Mouse (Mus musculus): ENCODE measurements around the gene Dnaja4.
"Not testable (repeated sequence)": the region's sequence is repeated elsewhere in the genome, so short reads cannot be mapped to it uniquely, and the experiment has no call there.

The Dnaja4 gene

GRCm38 (mm10) chr9:54698318-54699086 lies at the start of gene Dnaja4:
Gene Dnaja4, plus strand, starts transcription at chr9:54698873.
- in situ Hi-C loops (cut with MboI), result no loop called here

DNA sequence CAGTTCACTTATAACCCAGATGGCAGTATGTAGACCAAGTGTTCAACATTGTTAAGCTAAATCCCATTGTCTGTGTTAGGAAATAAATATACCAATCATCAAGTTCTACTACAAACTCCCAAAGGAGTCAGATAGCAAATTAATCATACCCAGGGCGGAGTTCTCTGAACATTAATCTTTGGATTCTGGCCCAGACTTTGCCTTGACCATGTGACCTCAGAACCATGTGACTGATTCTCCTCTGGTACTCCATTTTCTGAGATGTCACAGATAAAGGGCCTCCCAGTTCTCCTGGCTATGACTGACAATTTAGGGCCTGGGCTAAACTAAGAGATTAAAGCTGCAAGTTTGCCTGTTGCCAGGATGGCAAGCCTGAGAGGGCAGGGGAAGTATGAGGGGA lies 49.3 kb upstream of the Dnaja4 start:
- in situ Hi-C loops (cut with MboI), result no loop called here

- in situ Hi-C loops (cut with MboI), result no loop called here
Observed at GRCm38 (mm10) chr9:54652778-54653177, 45.9 kb upstream of the Dnaja4 start.

DNA sequence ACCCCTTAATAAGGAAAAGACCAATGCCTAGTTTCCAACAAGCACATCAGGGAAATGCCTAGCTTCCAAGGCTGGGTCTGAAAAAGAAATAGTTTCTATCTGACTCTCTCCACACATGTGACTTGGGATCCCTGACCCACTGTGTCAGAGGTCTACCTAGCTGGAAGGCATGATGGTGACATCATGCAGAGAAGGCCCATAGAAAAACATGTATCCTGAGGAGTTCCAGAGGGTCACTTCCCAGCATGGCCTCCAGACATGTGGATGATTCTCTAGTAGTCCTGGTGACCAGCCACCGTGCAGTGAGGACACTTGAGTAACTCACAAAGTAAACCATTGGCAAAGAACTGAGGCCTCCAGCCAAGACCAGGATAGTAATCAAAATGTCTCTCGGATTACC lies 42.8 kb upstream of the Dnaja4 start:
- in situ Hi-C loops (cut with MboI), result no loop called here

DNA sequence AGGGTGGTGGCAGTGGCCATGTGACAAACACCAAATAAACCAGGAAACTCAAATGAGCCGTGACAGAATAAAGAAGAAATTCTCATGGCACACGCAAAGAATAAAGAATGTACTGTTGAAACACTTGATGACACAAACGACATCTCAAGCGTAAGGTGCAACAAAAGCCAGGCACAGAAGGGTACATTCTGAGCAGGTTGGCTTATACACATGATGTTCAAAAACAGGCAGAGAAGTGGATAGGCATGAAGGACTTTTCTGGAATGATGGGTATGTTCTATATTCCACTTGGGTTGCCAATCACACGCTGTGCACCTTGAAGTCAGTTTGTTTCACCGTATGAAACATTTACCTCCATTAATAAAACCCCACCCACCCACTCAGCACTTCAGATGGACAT lies 42.3 kb upstream of the Dnaja4 start:
- in situ Hi-C loops (cut with MboI), result no loop called here

GRCm38 (mm10) chr9:54658773-54659172 lies 39.9 kb upstream of the Dnaja4 start:
- in situ Hi-C loops (cut with MboI), result no loop called here

DNA sequence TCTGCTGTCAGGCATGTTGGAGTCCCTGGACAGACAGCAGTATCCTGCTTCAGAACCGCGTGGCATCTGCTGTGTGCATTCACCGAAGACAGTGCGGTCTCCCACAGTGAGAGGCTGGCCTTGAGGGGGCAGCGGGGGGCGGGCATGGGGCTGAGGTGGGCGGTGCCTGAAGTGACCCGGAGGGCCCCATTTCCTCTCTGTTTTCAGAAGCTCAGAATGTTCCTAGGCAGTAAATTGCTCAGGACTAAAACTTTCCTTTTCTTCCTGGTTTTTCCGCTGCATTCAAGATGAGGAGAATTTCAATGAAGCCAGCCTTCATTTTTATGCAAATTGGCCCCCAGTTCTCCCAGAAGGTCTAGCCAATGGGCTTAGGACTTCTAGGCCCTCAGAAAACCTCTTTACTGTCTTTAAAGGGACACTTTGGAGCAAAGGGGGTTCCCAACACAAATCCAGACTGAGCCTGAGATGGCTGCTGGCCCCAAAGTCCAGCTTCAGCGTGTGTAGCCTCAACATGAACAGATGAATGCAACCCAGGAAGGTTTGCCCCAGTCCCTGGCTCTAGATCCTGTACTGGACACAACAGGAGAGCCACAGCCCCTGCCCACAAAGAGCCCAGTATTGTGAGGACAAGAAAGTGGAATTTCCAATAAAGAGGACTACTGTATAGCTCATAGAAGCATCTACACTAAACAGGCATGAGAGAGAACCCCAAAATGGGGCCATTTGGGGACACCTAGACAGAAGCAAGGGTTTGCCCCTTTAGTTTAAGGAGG lies 36.9 kb upstream of the Dnaja4 start, which contains the start of gene Acsbg1:
Acsbg1 (minus strand) TSS at position 266 of the 773 bp plus-strand sequence.
- in situ Hi-C loops (cut with MboI), result no loop called here

DNA sequence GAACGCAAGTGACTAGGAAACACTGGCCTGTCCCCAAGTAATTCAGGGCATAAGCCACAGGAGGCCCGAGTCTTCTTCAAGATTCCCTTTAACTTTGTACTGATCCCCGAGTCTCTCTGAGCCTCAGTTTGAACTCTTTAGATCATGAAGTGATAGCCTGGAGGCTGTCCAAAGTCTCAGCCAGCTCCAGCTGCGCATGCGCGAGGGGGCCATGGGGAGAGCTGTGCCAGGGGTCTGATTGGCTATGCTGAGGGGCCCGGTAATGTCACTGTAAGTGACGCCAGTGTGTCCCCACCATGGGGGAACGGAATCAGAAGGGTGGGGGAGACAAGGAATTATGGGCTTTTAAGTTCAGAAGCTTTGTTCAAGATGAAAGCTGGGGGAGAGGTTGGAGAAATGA lies 34.3 kb upstream of the Dnaja4 start:
- in situ Hi-C loops (cut with MboI), result no loop called here

DNA sequence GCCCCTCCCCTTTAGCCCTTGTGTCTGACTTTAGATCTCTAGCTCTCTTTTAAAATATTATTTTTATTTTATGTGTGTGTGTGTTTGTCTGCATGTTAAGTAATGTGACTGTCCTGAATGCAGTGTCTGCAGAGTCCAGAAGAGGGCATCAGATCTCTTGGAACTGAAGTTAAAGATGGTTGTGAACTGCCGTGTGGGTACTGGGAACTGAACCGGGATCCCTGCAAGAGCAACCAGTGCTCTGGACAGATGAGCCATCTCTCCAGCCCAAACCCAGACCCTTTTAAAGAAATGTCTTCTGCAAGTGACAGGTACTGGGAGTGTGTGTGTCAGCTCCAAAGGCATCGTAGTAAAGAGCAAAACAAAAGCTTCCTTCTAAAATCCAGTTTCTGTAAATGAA lies 32.6 kb upstream of the Dnaja4 start:
- in situ Hi-C loops (cut with MboI), result no loop called here

GRCm38 (mm10) chr9:54668455-54668854 lies 30.2 kb upstream of the Dnaja4 start:
- in situ Hi-C loops (cut with MboI), result no loop called here

DNA sequence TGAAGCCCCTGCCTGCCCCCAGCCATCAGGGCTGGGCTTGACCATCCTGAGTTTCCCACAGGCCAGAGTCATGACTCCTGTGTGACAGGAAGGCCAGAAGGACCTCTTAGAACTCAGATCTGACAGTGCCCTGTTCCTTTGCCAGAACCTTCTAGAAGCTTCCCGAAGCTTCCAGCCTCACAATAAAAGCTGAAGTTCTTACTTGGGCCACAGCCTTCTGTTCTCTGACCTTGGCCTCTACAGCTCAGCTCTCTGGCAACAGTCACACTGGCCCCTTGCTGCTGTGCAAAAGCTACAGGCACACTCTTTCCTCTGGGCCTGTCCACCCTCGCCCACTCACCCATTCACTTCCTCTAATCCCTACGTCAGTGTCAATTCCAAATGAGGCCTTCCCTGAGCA lies 26.7 kb upstream of the Dnaja4 start:
- in situ Hi-C loops (cut with MboI), result no loop called here

DNA sequence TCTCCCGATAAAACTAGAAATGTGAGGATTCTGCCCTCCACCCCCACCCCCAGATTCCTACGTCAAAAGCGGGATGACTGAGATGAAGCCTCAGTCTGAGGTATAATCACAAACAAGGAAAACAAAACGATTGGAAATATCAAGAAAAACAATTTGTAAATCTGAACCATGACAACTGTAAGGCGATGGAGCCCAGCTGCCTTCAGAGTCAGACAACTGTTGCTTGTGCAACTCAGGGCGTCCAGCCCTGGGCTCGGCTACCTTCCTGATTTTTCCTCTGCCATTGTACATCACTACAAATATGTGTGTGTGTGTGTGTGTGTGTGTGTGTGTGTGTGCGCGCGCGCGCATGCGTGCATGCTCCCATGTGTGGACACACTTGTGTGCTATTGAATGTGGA lies 24.8 kb upstream of the Dnaja4 start:
- in situ Hi-C loops (cut with MboI), result no loop called here

DNA sequence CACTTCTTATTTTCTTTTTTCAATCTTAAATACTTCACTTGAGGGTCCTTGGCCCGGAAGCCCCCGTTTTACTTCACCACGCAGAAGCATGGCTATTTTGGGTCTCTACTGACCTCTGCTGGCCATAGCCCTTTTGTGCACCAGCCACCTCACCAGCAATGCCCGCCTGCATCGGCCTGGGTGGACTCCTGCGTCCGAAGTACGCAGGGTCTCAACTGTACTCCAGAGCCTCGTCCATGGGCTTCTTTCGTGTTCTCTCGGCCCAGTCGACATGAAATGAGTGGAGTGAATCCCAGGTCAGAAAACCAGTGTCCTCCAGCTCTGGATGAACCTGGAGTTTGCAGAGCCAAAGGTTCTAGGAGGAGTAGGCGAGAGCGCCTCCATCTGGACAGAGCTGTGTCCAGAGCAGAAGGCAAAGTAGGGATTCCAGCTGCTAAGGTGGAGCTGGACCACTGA lies 22.1 kb upstream of the Dnaja4 start:
- in situ Hi-C loops (cut with MboI), result no loop called here

DNA sequence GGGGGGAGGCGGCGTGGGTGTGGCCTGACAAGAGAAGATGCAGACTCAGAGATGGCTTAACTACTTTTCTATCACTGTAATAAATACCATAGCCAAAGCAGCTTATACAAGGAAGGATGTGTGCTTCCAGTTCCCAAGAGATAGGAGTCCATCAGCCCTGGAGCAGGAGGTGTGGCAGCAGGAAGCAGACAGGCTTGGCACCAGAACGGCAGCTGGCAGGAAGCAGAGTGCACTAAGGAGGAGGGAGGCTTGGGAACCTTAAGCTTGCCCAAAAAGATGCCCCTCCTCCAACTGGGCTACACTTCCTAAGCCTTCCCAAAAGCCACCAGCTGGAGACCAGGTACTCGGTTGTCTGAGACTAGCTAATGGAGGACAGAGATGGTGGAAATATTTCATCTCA lies 15.8 kb upstream of the Dnaja4 start:
- in situ Hi-C loops (cut with MboI), result no loop called here

- in situ Hi-C loops (cut with MboI), result no loop called here
Observed at GRCm38 (mm10) chr9:54683814-54684605, 14.7 kb upstream of the Dnaja4 start.

GRCm38 (mm10) chr9:54687246-54688236 lies 11.1 kb upstream of the Dnaja4 start:
- in situ Hi-C loops (cut with MboI), result no loop called here

DNA sequence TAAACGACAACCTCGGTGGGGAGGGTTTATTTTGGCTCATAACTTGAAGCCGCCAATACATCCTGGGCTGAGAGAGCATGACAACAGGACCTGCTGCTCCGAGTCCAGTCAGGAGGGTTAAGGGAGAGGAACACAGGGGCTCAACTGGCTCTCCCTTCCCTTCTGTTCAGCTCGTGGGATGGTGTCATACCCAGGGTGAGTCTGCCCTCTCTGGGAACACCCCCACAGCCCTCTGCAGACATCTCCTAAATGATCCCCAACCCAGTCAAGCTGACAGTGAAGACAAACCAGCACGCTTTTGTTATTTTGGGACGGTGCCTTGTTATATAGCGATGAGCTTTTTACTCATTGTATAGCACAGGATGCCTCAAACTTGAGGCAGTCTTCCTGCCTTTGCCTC lies 9.2 kb upstream of the Dnaja4 start:
- in situ Hi-C loops (cut with MboI), result no loop called here

DNA sequence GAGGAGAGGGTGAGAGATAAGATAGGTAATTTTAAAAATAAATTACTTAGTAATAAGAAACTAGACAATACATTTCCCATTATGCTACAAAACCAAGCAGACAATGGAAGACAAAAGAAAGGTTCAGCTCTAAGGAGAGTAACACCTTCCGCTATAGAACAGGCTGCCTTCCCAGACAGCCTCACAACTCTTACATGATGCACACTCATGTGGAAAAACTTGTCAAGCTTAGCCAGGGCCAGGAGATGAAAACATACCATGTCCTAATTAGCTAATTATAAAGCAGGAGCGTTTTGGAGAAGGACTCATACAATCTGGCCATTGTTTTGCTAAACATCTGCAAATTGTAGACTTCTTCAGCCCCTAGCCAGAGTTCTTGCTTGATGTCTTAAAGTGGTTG lies 8.0 kb upstream of the Dnaja4 start:
- in situ Hi-C loops (cut with MboI), result not testable (repeated sequence)

DNA sequence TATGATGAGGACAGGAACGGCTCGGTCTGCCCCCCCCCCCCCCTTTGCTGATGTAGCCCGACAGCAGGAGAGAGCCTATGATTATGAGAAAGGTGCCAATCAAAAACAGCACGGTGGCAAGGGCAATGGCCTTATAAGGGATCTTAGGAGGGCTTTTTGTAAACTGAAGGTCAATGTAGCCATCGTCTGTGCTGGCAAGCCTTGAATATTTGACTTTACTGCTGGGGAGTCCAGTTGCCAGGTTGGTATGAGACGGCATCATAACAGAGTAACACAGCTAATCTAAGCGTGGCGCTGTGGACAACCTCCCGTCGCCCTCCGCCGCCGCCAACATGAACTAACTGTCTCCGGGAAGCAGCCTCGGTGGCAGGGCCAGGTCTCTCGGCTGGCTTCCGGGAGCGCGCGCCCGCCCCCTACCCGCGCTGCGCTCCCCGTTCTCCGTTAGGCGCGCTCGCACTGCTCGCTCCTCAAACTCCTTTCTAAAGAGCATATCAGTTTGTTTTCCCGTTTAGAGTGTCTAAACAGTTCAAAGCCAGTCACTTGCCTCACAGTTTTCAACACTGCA lies 7.3 kb upstream of the Dnaja4 start:
- in situ Hi-C loops (cut with MboI), result not testable (repeated sequence)

- in situ Hi-C loops (cut with MboI), result no loop called here
Observed at GRCm38 (mm10) chr9:54699087-54699344, 343 bp downstream of the Dnaja4 start.
